Mouse (Mus musculus) liver, embryonic 14.5 days (tissue): ENCODE results near the gene Rcor1. TPM values are rescaled to one million over a fixed set of nuclear protein-coding genes. Genes with fewer than 3 reads are reported as not detected.
A peak's percentile ranks its signal among the peaks of the same experiment; 100 is the strongest.

Experiments
- ATAC-seq: fragments of 200-750 bp; cut with Nextera tagmentation; 2 replicates; pipeline ENCODE4 v1.8.0; 2017; ENCODE audit warnings: moderate number of reproducible peaks, mild to moderate bottlenecking, moderate library complexity; ENCODE audit not compliant: insufficient read depth
- DNase-seq, 3 experiments: peaks; one replicate each; pipeline ENCODE4 v3.0.0-alpha.2; 2012 to 2013; ENCODE audit warnings: low read depth in 3 of 3, low spot score in 3 of 3
- H3K27ac ChIP-seq: fragments of 300-500 bp; sonication (generic); 2 replicates; pipeline ENCODE4 v1.5.1; 2014; ENCODE audit warnings: moderate library complexity, mild to moderate bottlenecking, control low read depth, inconsistent platforms
- H3K27me3 ChIP-seq: fragments of 300-500 bp; sonication (generic); 2 replicates; pipeline ENCODE4 v1.6.1; 2014; ENCODE audit warnings: mild to moderate bottlenecking, low read length, moderate library complexity; ENCODE audit not compliant: control insufficient read depth, insufficient read depth
- H3K36me3 ChIP-seq: fragments of 300-500 bp; sonication (generic); replicated peaks from 2 replicates; pipeline ENCODE4 v1.6.1; 2014; ENCODE audit warnings: low read depth; ENCODE audit not compliant: control insufficient read depth, insufficient read depth
- H3K4me1 ChIP-seq, 2 experiments: fragments of 200-500 bp in 1 of 2; fragments of 300-500 bp in 1 of 2; sonication (generic) in 1 of 2; replicated peaks; 2 replicates each; pipeline ENCODE4 v1.6.1; 2012 to 2014; ENCODE audit warnings: antibody characterized with exemption in 1 of 2, inconsistent platforms in 1 of 2, low read length in 1 of 2; ENCODE audit not compliant: control insufficient read depth in 2 of 2, insufficient read depth in 2 of 2
- H3K4me2 ChIP-seq: fragments of 300-500 bp; sonication (generic); 2 replicates; pipeline ENCODE4 v1.6.1; 2014; ENCODE audit warnings: low read depth, mild to moderate bottlenecking, control low read depth, moderate library complexity
- H3K4me3 ChIP-seq, 2 experiments: fragments of 200-500 bp in 1 of 2; fragments of 300-500 bp in 1 of 2; sonication (generic) in 1 of 2; 2 replicates each; pipeline ENCODE4 v1.5.1; 2012 to 2014; ENCODE audit warnings: low read depth in 2 of 2, low read length in 2 of 2, mild to moderate bottlenecking in 2 of 2, control low read depth in 1 of 2, inconsistent platforms in 1 of 2, moderate library complexity in 1 of 2; ENCODE audit not compliant: insufficient read depth in 1 of 2
- H3K9ac ChIP-seq: fragments of 300-500 bp; sonication (generic); replicated peaks from 2 replicates; pipeline ENCODE4 v1.6.1; 2014; ENCODE audit warnings: mild to moderate bottlenecking, control low read depth, moderate library complexity
- H3K9me3 ChIP-seq: fragments of 300-500 bp; sonication (generic); 2 replicates; pipeline ENCODE4 v1.6.1; 2016; ENCODE audit warnings: low read length, mixed read lengths; ENCODE audit not compliant: control insufficient read depth
- CTCF ChIP-seq: IDR thresholded peaks from 2 replicates; pipeline ENCODE4 v1.5.1; 2016; ENCODE audit warnings: antibody characterized with exemption, low read depth, control low read depth
- EP300 ChIP-seq: IDR thresholded peaks from 2 replicates; pipeline ENCODE4 v1.6.1; 2016; ENCODE audit warnings: antibody characterized with exemption, low read depth
- WGBS: fragments of 180-500 bp; shearing (Covaris S2); extraction: QIAGEN DNeasy Blood & Tissue Kit; methylation state at CpG from one replicate; pipeline ENCODE4 v1.1.7; 2014; ENCODE audit not compliant: insufficient replicate concordance; 5-methylcytosine and 5-hydroxymethylcytosine counted together
- polyA plus RNA-seq, 2 experiments: library from polyadenylated mRNA; depleted of rRNA in 1 of 2; stranded (reverse) in 1 of 2; unstranded in 1 of 2; fragments of >200 nt; fragmentation: Nextera tagmentation in 1 of 2; extraction: Ambion mirVana in 1 of 2; gene quantifications; 2 replicates each; pipeline versions ENCODE4 v1.2.1 to v1.2.3; 2012 to 2014

The Rcor1 gene
- polyA plus RNA-seq, 2 experiments, result 5.8 to 9.1 TPM

DNA sequence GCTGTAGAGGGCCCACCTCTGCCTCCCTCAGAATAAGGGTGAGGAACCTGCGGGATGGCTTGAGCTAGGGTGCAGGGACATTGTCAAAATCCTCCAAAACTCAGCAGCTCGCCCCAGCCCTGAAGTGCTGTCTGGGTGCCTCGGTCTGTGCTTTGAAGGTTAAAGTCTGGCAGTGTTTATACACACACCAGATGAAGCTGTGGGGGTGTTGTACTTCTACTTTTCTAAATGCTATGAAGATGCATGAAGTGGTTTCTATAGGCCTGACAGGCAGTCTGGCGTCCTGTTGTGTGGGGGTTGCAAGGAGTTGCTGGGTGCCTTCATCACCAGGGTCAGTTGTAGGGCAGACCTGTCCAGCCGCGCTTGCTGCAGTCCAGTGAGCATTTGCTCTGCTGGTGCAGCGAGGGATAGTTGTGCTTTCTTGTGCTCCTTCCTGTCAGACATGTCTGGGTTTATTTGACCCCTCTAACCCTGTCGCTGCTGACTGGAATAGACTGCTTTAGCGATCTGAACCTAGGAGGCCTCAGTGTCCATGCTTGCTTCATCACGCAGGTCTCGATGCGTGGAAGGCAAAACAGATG lies 37.3 kb downstream of the Rcor1 start:
- TF ChIP-seq EP300 (no peak), CTCF (no peak)
- Histone ChIP-seq H3K27me3 (no peaks in the 10 kb centered on the region), H3K4me1 (peaks cover 0 to 14% of the 10 kb centered on the region in 2 experiments; a peak in 3 of 4 replicates), H3K4me3 (no peak overlapping the region), H3K4me2 (no peak overlapping the region), H3K9me3 (no peaks in the 10 kb centered on the region), H3K9ac (no peak overlapping the region), H3K27ac (no peak overlapping the region), H3K36me3 (no peaks in the 10 kb centered on the region)
- DNase-seq, result no peak
- WGBS, result 73% methylated on average over 12 of the region's 12 CpGs
- ATAC-seq, result 0 out of 2 replicates have a peak, but pooled peaks have one; percentile 8

DNA sequence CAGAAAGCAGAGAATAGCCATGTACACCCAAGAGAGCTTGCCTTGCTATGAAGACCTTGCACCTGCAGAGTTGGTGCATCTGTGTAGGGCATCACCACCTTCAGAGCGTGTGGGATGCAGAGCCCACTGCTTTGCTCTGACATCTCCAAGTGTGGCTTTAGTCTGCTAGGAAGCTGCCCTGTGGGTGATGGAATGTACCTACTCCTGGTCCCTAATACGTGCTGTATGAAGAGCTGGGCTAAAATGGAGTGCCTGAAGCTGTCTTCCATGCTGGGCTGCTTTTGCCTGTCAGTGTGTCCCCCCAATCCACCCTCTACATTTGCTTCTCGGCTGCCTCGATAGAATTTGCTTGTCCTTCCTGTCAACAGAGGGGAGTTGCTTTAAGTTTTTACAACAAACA lies 46.4 kb downstream of the Rcor1 start:
- WGBS, result 84% methylated on average over 4 of the region's 4 CpGs
- H3K4me3 ChIP-seq, result no peak overlapping the region
- TF ChIP-seq CTCF (no peak), EP300 (no peak)
- no peak overlapping the region for H3K4me2 ChIP-seq
- ATAC-seq (no peak), DNase-seq (no peak)
- H3K27ac ChIP-seq, result no peak overlapping the region
- H3K27me3 ChIP-seq, result no peaks in the 10 kb centered on the region
- H3K4me1 ChIP-seq, result no peaks in the 10 kb centered on the region
- no peak overlapping the region for H3K9ac ChIP-seq
- H3K9me3 ChIP-seq, result no peaks in the 10 kb centered on the region
- H3K36me3 ChIP-seq, result peaks cover 3% of the 10 kb centered on the region; the same call in 1 of the 2 replicates

DNA sequence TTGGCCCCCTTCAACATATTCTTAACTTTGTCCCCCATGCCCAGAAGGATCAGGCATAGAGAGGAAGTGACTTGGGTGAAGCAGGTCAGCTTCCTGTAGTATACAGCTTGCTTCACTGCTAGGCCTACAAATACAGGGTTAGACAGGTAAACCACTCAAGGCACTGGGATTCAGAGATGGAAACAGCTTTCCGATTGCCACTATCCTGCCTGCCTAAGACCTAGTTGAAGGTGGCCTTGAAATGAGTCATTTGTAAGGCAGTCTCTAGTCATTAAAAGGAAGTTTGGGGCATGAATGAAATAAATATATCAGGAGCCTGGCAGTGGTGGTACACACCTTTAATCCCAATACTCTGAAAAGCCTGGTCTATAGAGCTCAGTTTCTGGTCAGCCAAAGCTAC lies 47.9 kb downstream of the Rcor1 start:
- Histone ChIP-seq H3K4me1 (0 out of 4 replicates have a peak, but pooled peaks cover 0 to 2% of the 10 kb centered on the region in 2 experiments), H3K36me3 (peaks cover 3% of the 10 kb centered on the region; the same call in 1 of the 2 replicates), H3K4me3 (no peak overlapping the region), H3K4me2 (no peak overlapping the region), H3K27ac (no peak overlapping the region), H3K9ac (no peak overlapping the region), H3K27me3 (no peaks in the 10 kb centered on the region), H3K9me3 (no peaks in the 10 kb centered on the region)
- DNase-seq, result no peak
- 84% methylated on average over 1 of the region's 1 CpGs for WGBS
- no peak for TF ChIP-seq CTCF
- TF ChIP-seq EP300, result no peak
- no peak for ATAC-seq

DNA sequence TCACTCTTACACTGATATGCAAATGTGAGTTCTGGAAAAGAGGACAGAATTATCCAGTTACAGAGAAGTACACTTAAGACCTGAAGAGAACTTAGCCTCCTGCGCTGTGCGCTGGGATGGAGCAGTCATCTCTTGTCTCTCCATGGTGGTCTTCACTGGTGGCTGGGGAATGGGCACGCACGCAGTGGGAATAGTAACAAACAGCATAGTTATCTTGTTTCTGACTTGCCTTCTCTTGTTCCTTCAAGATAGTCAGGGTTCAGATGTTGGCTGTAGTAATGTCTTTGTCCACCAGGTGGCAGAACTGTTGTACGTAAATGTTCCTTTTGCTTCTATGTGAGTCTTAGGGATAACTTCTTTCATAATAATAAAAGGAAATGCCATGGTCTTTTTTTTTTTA lies 49.0 kb downstream of the Rcor1 start:
- H3K4me3 ChIP-seq, result no peak overlapping the region
- no peak overlapping the region for H3K9ac ChIP-seq
- H3K27ac ChIP-seq, result no peak overlapping the region
- H3K9me3 ChIP-seq, result no peaks in the 10 kb centered on the region
- 0 out of 4 replicates have a peak, but pooled peaks cover 0 to 2% of the 10 kb centered on the region in 2 experiments for H3K4me1 ChIP-seq
- 25% methylated on average over 5 of the region's 5 CpGs for WGBS
- no peaks in the 10 kb centered on the region for H3K27me3 ChIP-seq
- TF ChIP-seq EP300 (no peak), CTCF (peak; percentile 80)
- no peak overlapping the region for H3K4me2 ChIP-seq
- H3K36me3 ChIP-seq, result no peaks in the 10 kb centered on the region; the same call in 1 of the 2 replicates
- peak; percentile 62 to 67 (median 62) for DNase-seq
- ATAC-seq, result no peak

DNA sequence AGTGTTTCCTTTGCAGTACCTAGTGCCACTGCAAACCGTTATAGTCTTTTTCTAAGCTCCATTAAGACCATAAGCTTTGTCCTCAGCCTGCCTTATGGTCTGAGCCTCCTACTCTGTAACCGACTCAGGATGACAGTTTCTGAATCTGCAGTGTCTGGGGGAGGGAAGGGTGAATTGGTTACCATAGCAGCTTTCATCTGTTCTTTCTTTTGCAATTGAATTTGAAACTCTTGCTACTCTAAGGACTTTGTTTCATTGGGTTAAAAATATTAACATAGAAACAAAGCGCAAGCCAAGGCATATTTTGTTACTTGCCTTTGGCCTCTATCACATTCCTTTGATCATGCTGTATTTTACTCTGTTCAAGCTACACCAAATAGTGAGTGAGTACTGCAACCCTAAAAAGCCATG lies 49.6 kb downstream of the Rcor1 start:
- H3K4me1 ChIP-seq, result peaks cover 2 to 5% of the 10 kb centered on the region in 2 experiments; a peak in 2 of 4 replicates
- H3K9ac ChIP-seq, result no peak overlapping the region
- H3K4me3 ChIP-seq, result no peak overlapping the region
- DNase-seq, result no peak
- ATAC-seq, result no peak
- no peaks in the 10 kb centered on the region for H3K27me3 ChIP-seq
- no peak overlapping the region for H3K27ac ChIP-seq
- no peak overlapping the region for H3K4me2 ChIP-seq
- H3K36me3 ChIP-seq, result no peaks in the 10 kb centered on the region; the same call in none of the 2 replicates
- 66% methylated on average over 3 of the region's 3 CpGs for WGBS
- no peaks in the 10 kb centered on the region for H3K9me3 ChIP-seq
- no peak for TF ChIP-seq CTCF
- no peak for TF ChIP-seq EP300
